Mouse (Mus musculus) fat pad, adult 2 months (tissue): ENCODE results near the gene Syt10.
"Not testable (repeated sequence)": the region's sequence is repeated elsewhere in the genome, so short reads cannot be mapped to it uniquely, and the experiment has no call there.

ENCODE experiments used
- DNase-seq: peaks from one replicate; pipeline ENCODE4 v3.0.0-alpha.2; 2011; ENCODE audit warnings: low read depth, low spot score; ENCODE audit errors: extremely low read depth

Syt10 gene

GRCm38 (mm10) chr15:89841364-89842017, at the start of gene Syt10:
Gene Syt10, minus strand, starts transcription at chr15:89841860.
- DNase-seq = no peak

GRCm38 (mm10) chr15:89883799-89884198, 42.1 kb upstream of the Syt10 start:
- DNase-seq = no peak

GRCm38 (mm10) chr15:89878981-89879380, 37.3 kb upstream of the Syt10 start:
- no peak for DNase-seq

GRCm38 (mm10) chr15:89816098-89816497, 25.6 kb downstream of the Syt10 start:
- no peak for DNase-seq

- no peak for DNase-seq
Observed at GRCm38 (mm10) chr15:89804478-89804877, 37.2 kb downstream of the Syt10 start.

GRCm38 (mm10) chr15:89779928-89780327, 61.7 kb downstream of the Syt10 start:
- DNase-seq = no peak

- DNase-seq = not testable (repeated sequence)
Observed at GRCm38 (mm10) chr15:89766016-89766415, 75.6 kb downstream of the Syt10 start.

GRCm38 (mm10) chr15:89733611-89734010, 108.0 kb downstream of the Syt10 start:
- no peak for DNase-seq
